Mouse (Mus musculus): ENCODE measurements around the gene Ccnb1. TPM values are rescaled to one million over a fixed set of nuclear protein-coding genes. Genes with fewer than 3 reads are reported as not detected.

Gene Ccnb1
- total and polyA plus RNA-seq, 3 experiments: 139 to 682 (median 229) TPM

GRCm38 (mm10) chr13:100832741-100833639 is 46.6 kb upstream of the Ccnb1 start, which contains the start of gene Slc30a5:
TSS of gene Slc30a5 (minus strand) at chr13:100833427.
- H3K27me3 ChIP-seq (ENCODE audit: control insufficient read depth in 1 of 2, insufficient read depth in 2 of 2, low read length in 2 of 2): no peaks in the 10 kb centered on the region
- peak within 1 kb of the TSS; percentile 87 for H3K27ac ChIP-seq (ENCODE audit: control insufficient read depth, low read depth, low read length)
- H3K36me3 ChIP-seq (ENCODE audit: control insufficient read depth in 1 of 2, insufficient read depth in 2 of 2, low read length in 2 of 2): peaks cover 4 to 20% of the 10 kb centered on the region in 2 experiments
- peaks cover 13% of the 10 kb centered on the region in 2 experiments for H3K4me1 ChIP-seq (ENCODE audit: control insufficient read depth in 1 of 2, insufficient read depth in 2 of 2, low read length in 2 of 2)
- H3K9ac ChIP-seq (ENCODE audit: control insufficient read depth, low read depth, low read length, poor library complexity, severe bottlenecking): peak within 1 kb of the TSS; percentile 100
- H3K79me2 ChIP-seq (ENCODE audit: control insufficient read depth, insufficient read depth, low read length, poor library complexity): peaks cover 34% of the 10 kb centered on the region
- H3K9me3 ChIP-seq (replicated peaks; ENCODE audit: insufficient read depth, low read length): no peaks in the 10 kb centered on the region
- H3K4me3 ChIP-seq (ENCODE audit: control insufficient read depth in 1 of 2, insufficient read depth in 1 of 2, low read depth in 2 of 2, low read length in 2 of 2): peak within 1 kb of the TSS; percentile 97 to 99
- DNase-seq (ENCODE audit: low read depth, low spot score): peak; percentile 99
- TF ChIP-seq POLR2AphosphoS2 (IDR thresholded peaks at IDR 0.05; ENCODE audit: low read length) (peak; percentile 84; the same call in 1 of the 2 replicates), MAFK (IDR thresholded peaks at IDR 0.05; ENCODE audit: borderline replicate concordance, low read depth, low read length) (no peak), HCFC1 (IDR thresholded peaks at IDR 0.05; ENCODE audit: low read depth, low read length) (peak; percentile 87), CHD2 (IDR thresholded peaks at IDR 0.05; ENCODE audit: low read length) (no peak), NELFE (IDR thresholded peaks at IDR 0.05; ENCODE audit: low read depth, low read length) (peak; percentile 93), NRF1 (IDR thresholded peaks at IDR 0.05; ENCODE audit: insufficient read depth, low read depth, low read length, poor library complexity, severe bottlenecking) (peak; percentile 95), TAL1 (IDR thresholded peaks at IDR 0.05; ENCODE audit: low read length) (no peak), KAT2A (conservative IDR thresholded peaks at IDR 0.05; ENCODE audit: low read depth, low read length) (no peak; the same call in 1 of the 2 replicates), MYC (IDR thresholded peaks at IDR 0.05; ENCODE audit: low read depth, low read length) (peak; percentile 92), ZKSCAN1 (IDR thresholded peaks at IDR 0.05; ENCODE audit: low read depth, low read length) (no peak), RCOR1 (IDR thresholded peaks at IDR 0.05; ENCODE audit: low read depth, low read length) (no peak), POLR2AphosphoS5 (IDR thresholded peaks at IDR 0.05; ENCODE audit: borderline replicate concordance, low read depth, low read length) (no peak), ELF1 (IDR thresholded peaks at IDR 0.05; ENCODE audit: low read depth, low read length) (peak; percentile 57), CHD1 (IDR thresholded peaks at IDR 0.05; ENCODE audit: low read depth, low read length) (no peak; the same call in 1 of the 2 replicates), ZNF384 (IDR thresholded peaks at IDR 0.05; ENCODE audit: low read depth, low read length) (no peak), UBTF (IDR thresholded peaks at IDR 0.05; ENCODE audit: borderline replicate concordance, insufficient read depth, low read depth, low read length) (peak; percentile 79; the same call in 1 of the 2 replicates), GATA1 (IDR thresholded peaks at IDR 0.05; ENCODE audit: low read depth, low read length) (no peak), EP300 (IDR thresholded peaks at IDR 0.05; ENCODE audit: low read depth in 1 of 2, low read length in 2 of 2) (no peak), E2F4 (IDR thresholded peaks at IDR 0.05; ENCODE audit: borderline replicate concordance, low read depth, low read length) (peak; percentile 48; the same call in 1 of the 2 replicates), CTCF (IDR thresholded peaks at IDR 0.05 in 2 of 3, conservative IDR thresholded peaks at IDR 0.05 in 1 of 3; ENCODE audit: control insufficient read depth in 1 of 3, insufficient read depth in 1 of 3, low read depth in 2 of 3, low read length in 3 of 3, poor library complexity in 1 of 3, severe bottlenecking in 1 of 3) (peak; percentile 69 to 85 (median 81)), USF1 (IDR thresholded peaks at IDR 0.05; ENCODE audit: low read depth, low read length) (peak; percentile 96), ETS1 (IDR thresholded peaks at IDR 0.05; ENCODE audit: low read depth, low read length) (peak; percentile 25; the same call in 1 of the 2 replicates), MAZ (IDR thresholded peaks at IDR 0.05; ENCODE audit: low read depth, low read length) (peak; percentile 70; the same call in 1 of the 2 replicates), SIN3A (IDR thresholded peaks at IDR 0.05; ENCODE audit: low read length) (peak; percentile 77), RAD21 (IDR thresholded peaks at IDR 0.05; ENCODE audit: low read depth, low read length) (peak; percentile 46), MYB (IDR thresholded peaks at IDR 0.05; ENCODE audit: low read depth, low read length) (peak; percentile 65), TBP (IDR thresholded peaks at IDR 0.05; ENCODE audit: low read depth, low read length) (0 out of 2 replicates have a peak, but pooled peaks have one; percentile 19), USF2 (IDR thresholded peaks at IDR 0.05; ENCODE audit: borderline replicate concordance in 1 of 2, insufficient read depth in 1 of 2, low read depth in 1 of 2, low read length in 2 of 2) (0 out of 4 replicates have a peak, but pooled peaks of 1 of the 2 experiments have one; percentile 62), MAX (IDR thresholded peaks at IDR 0.05; ENCODE audit: low read length) (peak; percentile 97), TCF12 (IDR thresholded peaks at IDR 0.05; ENCODE audit: low read depth, low read length) (peak; percentile 61), BHLHE40 (IDR thresholded peaks at IDR 0.05; ENCODE audit: borderline replicate concordance, low read depth, low read length) (peak; percentile 57; the same call in 1 of the 2 replicates), SMC3 (IDR thresholded peaks at IDR 0.05; ENCODE audit: low read depth, low read length) (peak; percentile 54), MEF2A (IDR thresholded peaks at IDR 0.05; ENCODE audit: extremely low read depth, insufficient replicate concordance, low read depth, low read length, poor library complexity, severe bottlenecking) (no peak), POLR2A (IDR thresholded peaks at IDR 0.05; ENCODE audit: control insufficient read depth in 1 of 2, insufficient read depth in 1 of 2, low read depth in 1 of 2, low read length in 2 of 2, poor library complexity in 1 of 2) (peak; percentile 87 to 91)
